Mouse (Mus musculus): ENCODE results near the gene Plk5.
A peak's percentile ranks its signal among the peaks of the same experiment; 100 is the strongest.

Plk5 gene

DNA sequence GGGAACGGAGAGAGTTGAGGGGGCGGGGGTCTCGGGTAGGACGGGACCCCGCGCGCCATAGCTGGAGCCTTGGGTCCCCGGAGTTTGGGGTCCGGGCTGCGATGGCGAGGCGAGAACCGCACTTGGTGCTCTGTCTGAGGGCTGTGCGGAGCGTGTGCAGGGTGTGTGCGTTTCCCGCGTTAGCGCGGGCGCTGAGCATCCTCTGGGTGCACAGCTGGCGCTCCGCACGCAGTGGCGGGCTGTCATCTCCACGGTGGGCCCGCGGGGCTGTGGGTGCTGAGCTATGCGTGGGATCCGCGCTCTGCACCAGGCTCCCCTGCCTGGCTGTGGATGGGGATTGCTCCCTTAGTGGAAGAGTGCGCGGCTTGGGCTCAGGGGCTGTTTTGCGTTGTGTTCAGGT is 478 bp downstream of the Plk5 start:
- no peak for DNase-seq (ENCODE audit: low read depth, low spot score)

DNA sequence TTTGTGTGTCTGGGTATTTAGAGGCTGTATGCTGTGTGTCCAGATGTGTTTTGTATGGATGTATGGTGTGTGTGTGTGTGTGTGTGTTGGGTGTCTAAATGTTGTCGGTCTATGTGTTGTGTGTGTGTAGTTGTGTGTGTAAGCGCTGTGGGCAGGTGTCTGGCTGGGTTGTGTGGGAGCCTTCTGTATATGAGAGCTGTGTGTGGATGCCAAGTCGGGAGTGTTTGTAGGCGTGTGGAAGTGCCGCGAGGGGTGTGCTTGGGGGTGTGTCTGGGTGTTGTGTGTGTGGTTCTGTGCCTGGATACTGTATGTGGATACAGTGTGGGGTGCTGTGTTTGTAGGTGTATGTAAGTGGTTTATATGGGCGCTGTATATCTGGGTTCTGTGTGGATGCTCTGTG is 1.1 kb downstream of the Plk5 start:
- no peak for DNase-seq (ENCODE audit: low read depth, low spot score)

DNA sequence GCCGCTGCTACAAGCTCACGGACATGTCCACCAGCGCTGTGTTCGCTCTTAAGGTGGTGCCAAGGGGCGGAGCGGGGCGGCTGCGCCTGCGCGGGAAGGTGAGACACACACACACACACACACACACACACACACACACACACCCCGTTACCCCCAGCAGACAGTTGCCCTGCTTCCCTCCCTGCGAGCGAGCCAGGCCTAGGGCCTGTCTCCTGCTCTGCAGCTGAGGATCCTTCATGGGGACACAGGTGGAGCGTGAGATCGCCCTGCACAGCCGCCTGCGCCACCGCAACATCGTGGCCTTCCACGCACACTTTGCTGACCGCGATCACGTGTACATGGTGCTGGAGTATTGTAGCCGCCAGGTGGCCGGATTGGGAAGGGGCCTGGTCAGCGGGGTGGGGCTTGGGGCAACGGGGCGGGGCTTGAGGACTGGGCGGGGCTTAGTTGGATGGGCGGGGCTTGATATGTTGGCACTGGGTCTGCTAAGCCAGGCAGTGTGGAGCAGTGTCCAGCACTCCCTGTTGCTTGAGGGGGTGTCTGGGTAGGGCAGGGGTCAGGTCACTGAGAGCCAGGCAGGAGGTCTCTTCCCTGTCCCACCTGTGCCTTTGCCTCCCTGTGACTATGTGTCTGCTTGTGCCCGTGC is 1.9 kb downstream of the Plk5 start:
- peak; percentile 71 for DNase-seq (ENCODE audit: low read depth, low spot score)

DNA sequence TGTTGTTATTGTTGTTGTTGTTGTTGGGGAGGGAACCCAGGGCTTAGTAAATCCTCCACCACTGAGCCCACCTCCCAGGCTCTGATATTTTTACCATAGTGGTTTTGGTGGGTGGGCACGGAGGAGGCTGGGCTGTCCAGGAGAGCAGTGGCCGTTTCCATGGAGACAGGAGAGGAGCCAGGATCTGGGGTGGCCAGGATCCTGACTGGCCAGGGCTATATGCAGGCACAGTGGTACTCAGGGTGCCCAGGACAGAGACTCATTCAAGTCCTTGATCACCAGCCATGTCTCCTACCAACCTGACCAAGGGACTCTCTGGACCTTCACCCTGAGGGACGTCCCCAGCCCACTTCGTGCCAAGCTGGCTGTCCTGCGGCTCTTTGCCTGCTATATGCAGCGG is 7.5 kb downstream of the Plk5 start:
- DNase-seq (ENCODE audit: low read depth, low spot score) = no peak

DNA sequence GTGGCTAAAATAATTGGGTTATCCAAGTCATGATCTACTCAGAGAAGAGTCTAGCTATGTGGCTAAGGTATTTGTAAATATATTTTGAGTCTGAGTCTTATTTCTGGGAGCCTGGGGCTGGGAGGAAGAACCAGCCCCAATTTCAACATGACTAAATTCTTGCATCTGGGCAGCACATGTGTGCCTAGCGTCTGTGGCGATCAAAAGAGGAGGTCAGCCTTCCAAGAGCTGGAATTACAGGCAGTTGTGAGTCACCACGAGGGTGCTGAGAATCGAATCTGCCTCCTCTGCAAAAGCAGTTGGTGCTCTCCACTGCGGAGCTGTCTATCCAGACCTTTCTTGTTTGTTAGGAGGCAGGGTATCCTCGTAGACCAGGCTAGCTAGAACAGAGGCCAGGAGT is 9.5 kb downstream of the Plk5 start:
- DNase-seq (ENCODE audit: low read depth, low spot score) = no peak

DNA sequence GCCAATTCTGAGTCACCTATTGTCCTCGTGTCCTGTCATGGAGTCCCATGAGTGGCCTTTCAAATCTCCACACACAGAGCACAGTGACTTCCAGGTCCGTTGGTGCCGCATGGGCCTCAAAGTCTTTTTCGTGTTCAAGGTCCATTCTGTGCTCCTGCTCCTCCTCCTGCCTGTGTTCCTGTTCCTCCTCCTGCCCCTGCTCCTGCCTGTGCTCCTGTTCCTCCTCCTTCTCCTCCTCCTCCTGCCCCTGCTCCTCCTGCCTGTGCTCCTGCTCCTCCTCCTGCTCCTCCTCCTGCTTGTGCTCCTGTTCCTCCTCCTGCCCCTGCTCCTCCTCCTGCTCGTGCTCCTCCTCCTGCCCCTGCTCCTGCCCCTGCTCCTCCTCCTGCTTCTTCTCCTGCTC is 11.7 kb downstream of the Plk5 start:
- no peak for DNase-seq (ENCODE audit: low read depth, low spot score)

DNA sequence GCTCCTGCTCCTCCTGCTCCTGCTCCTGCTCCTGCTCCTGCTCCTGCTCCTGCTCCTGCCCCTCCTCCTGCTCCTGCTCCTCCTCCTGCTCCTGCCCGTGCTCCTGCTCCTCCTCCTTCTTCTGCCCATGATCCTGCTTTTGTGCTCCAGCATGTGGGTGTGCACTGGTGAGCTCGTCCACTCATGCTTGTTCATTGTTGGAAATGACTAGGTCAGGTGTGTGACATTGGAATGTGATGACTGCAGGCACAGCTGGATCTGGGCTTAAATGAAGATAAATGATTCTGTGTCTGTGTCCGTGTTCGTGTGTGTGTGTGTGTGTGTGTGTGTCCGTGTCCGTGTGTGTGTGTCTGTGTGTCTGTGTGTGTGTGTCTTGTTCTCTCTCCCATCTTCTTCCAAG is 12.1 kb downstream of the Plk5 start:
- DNase-seq (ENCODE audit: low read depth, low spot score) = peak; percentile 85

DNA sequence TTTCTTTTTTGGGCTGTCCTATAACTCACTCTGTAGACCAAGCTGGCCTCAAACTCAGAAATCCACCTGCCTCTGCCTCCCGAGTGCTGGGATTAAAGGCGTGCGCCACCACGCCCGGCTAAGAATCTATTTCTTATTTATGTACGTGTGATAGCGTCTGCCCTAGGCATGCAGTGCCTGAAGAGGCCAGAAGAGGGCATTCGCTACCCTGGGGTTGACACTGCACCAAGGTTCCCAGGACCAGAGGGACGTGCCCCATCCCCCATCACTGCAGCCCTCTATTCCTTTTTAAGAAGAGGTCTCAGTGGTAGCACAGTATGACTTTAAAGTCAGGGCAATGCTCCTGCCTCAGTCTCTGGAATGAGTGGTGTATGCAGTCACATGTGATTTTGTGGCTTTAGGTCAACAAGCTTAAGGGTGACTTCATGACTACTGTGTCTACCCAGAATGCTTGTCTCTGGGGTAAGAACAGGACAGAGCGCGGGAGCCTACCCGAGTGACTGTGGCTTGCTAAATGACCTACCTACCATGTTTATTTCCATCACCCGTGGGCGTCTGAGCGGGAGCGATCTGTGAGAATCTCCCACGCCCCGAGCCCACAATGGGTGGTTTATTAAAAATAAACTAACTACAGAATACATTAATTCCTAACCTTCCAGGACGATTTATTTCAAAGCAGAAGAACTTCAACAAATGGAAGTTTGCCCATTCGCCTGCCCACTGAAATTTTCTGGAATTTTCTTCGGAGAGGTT is 13.9 kb downstream of the Plk5 start:
- peak; percentile 68 for DNase-seq (ENCODE audit: low read depth, low spot score)

DNA sequence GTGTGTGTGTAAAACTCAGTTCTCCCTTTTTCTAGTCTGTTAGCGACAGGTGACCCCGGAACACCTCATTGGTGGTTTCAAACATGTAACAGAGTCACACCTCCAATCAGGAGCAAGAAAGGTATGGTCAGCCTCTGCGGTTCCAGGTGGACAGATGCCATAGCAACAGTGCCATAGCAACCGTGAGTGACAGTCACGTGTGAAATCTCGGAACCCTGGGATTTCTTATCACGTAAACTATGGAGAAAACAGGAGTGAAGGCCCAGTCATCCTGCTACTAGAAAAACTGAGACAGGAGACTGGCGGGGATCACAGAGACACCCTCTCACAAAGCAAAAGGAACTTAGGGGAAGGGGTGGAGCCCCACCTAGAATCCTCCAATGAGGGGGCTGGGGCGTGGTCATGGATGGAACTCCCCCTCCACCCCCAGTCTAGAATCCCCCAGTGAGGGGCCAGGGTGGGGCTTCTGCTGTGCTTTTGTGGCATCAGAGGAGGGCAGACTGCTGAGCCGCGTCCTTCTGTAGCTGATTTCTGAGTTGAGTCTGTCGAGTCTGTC is 15.2 kb downstream of the Plk5 start:
- DNase-seq (ENCODE audit: low read depth, low spot score) = peak; percentile 90

DNA sequence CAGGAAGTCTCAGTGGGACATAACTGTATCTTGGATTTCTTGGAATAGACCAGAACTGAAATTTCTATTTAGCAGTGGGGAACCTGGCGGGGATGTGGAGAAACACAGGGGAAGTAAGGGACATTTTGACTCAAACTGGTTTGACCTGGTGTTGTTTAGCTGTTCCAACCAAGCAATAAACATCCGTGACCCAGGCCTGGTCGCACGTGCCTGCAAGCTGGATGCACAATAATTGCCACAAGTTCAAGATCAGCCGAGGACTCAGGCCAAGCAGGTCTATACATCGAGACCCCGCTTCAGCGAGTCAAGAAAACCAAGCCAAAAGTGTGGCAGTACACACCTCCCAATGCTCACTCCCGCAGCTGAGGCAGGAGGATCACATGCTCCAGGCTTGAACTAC is 15.7 kb downstream of the Plk5 start:
- no peak for DNase-seq (ENCODE audit: low read depth, low spot score)

DNA sequence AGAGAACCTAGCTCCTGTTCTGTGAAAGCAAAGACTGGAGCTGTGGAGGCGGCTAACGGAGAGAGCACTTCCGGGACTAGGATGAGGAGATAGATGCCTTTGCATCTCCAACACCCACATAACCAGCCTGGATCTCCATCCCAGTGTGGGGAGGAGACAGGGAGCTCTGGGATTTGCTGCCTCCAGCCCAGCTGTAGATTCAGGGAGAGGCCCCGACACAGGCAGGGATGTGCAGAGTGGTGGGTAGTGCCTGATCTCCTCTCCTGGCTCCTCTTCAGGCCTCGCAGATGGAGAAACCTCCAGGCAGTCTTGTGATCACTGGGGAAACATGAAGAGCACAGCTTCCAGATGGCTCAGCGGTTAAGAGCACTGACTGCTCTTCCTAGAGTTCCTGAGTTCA is 16.4 kb downstream of the Plk5 start:
- no peak for DNase-seq (ENCODE audit: low read depth, low spot score)

DNA sequence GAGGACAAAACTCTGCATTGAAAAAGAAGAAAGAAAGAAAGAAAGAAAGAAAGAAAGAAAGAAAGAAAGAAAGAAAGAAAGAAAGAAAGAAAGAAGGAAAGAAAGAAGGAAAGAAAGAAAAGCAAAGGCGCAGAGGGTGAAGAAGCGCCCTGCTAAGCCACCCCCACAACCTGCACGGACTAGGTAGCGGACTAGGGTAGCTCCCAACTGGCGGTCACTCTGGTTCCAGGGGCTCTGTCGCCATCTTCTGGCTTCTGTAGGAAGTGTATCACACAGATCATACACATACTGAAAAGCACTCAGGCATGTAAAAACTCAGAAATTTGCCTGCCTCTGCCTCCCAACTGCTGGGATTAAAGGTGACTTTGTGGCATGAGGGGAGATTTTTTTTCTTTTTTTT is 17.8 kb downstream of the Plk5 start:
- DNase-seq (ENCODE audit: low read depth, low spot score) = peak; percentile 90

DNA sequence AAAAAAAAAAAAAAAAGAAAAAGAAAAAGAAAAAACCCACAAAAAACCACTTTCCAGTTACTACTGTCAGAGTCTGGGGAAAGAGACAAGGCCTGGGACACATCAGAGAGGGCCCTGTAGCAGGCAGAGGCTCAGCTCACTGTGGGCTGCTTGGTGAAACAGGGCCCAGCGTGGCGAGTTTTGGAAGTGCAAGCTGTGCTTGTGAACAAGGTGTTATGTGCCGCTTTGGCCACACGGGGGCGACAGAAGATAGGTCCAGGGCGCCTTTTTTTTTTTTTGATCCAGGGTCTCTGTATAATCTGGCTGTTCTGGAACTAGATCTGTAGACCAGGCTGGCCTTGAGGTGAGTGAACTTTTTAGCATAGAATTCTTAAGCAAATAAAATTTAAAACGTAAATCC is 19.9 kb downstream of the Plk5 start:
- DNase-seq (ENCODE audit: low read depth, low spot score) = peak; percentile 94

DNA sequence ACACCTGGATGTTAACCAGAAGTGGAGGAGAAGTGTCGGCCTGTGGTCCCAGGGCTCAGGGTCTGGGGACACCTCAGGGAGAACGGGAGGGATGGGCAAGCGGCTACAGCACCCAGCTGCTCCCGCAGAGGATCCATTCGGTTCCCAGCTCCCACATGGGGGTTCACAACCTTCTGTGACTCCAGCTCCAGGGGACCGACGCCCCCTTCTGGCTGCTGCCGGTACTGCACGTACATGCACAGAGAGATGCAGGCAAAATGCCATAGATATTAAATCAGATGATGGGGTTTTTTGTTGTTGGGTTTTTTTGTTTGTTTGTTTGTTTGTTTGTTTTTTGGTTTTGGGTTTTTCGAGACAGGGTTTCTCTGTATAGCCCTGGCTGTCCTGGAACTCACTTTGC is 21.5 kb downstream of the Plk5 start:
- DNase-seq (ENCODE audit: low read depth, low spot score) = peak; percentile 70

DNA sequence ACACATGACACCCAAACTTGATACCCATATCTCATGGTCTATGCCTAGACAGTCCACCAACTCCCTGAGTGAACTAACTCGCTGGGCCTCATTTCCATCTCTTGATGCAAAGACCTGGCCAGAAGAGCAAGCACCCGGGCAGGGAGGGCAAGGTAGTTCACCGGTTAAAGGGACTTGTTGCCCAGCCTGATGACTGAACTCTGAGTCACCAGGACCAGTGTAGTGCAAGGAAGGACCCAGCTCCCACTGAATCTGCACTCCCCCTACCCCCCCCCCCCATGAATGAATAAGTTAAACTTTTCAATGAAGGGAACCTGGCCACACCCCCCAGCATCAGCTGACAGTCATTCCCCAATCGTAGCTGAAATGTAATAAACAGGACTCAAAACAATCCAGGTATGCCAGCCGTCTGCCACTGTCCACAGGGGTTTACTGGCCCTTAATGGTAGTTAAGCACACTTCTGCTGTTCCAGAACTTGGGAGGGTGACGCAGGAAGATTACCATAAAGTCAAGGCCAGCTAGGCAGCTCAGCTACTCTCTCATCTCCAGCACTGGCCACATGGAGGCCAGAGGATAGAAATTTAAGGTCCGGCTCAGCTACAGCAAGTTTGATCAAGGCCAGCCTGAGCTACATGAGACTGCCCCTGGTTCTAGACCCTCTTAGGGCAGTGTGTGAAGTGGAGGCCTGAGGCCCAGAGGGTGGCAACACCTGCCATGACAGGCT is 26.5 kb downstream of the Plk5 start:
- DNase-seq (ENCODE audit: low read depth, low spot score) = no peak

DNA sequence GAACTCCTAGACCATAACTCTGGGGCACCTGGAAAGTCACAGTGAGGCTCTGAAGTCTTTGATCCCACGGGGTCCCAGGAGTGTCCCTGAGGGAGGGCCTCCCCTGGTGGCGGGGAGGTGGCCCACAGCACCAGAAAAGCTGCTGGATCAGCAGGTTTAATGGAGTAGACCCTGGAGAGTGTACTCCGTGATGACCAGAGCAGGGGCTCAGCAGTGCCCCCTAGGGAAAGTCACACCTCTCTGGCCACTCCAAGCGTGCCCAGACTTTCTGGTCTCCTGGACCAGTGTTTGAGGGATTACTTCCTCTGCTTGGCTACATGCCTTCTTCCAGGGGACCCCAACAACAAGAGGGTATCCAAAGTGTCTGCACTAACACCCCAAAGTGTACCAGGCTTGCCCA is 27.2 kb downstream of the Plk5 start:
- no peak for DNase-seq (ENCODE audit: low read depth, low spot score)

DNA sequence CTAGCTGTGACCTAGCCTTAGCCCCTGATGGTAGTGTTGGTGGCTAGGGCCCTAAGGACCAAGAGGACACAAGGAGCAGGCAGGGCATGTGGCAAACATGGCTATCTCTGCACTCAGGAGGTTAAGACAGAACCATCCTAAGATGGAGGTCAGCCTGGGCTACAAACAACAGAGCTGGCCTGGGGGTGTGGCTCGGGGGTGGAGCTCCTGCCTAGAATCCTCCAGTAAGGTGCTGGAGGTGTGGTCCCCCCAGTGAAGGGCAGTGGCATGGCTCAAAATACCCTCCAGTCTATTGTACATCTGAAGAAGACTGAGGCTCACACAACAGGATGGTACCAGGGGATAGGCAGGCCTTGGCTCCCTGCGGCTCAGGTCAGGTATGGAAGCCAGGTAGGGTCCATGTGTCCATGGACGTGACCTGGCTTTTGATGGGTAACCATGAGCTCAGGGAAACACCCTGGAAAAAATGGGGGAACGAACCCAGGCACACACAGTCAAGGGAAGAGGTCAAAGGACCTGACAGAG is 27.9 kb downstream of the Plk5 start:
- DNase-seq (ENCODE audit: low read depth, low spot score) = no peak

DNA sequence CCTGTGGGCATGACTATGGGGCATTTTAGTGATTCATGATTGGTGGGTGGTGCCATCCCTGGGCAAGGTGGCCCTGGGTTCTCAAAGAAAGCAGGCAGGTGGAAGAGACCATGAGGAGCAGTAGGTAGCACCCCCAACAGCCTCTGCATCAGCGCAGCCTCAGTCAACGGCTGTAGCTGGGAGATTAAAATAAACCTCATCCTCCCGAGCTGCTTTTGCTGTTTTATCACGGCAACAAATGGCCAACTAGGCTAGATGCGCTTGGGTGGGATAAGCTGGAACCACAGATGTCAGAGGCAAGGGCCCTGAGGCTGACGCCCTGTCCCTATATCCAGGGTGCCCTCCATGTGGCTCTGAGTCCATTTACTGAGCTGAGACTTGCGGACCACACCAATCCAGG is 28.4 kb downstream of the Plk5 start:
- no peak for DNase-seq (ENCODE audit: low read depth, low spot score)

DNA sequence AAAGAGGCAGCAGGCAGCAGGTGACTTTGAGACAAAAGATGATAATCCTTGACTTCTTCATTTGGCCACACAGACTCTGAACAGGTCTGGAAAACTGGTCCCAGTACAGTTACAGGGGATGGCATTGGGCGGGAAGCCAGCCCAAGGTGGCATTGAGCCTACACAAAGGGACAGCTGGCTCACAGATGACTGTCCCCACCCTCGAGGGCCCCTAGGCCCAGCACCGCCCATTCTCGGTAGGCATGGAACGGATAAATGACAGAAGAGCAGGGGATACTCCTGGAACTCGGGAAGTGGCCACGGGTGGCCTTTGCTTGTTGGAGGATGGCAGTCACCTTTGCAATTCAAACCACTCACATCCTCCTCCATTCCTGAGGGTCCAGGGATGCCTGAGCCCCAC is 29.1 kb downstream of the Plk5 start:
- no peak for DNase-seq (ENCODE audit: low read depth, low spot score)

DNA sequence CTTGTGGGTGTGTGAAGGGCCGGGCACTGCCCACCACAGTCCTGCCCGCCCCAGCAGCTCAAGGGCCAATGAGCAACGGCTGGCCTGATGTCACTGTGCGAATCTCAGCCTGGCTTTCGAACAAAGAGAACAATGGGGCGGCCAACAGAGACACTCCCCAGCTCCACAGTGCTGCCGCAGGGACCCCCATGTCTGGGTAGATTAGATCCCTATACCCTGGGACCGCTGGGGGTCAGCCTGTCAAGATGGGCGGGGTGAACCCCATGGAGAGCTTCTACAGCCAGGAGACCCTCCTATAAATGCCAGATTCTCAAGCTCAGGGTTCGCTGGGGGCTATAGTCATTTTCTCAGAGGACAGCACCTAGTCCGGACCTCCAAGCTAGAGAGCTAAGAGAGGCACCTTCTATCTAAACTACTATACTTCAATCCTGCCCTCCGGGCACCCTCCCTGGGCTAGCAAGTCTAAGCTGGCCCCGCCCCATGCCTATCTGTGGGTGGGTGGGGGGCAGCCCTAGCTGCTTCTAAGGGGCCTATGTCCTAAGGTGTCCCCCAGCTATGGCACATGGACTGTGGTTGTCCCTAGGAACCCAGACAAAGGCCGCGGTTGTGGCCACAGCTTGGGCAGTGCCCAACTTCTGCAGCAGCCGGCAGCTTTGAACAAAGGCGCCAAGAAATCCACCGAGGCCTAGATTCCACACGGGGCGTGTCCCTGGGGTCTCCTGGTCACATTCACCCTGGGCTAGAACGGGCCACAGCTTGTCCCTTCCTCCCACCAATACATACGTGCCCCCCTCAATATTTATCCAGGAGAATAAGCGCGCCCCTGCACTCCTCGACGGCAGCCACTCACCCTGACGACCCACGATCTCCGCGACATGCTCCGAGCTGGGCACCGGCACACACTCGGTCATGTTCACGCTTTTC is 29.8 kb downstream of the Plk5 start:
- DNase-seq (ENCODE audit: low read depth, low spot score) = no peak

DNA sequence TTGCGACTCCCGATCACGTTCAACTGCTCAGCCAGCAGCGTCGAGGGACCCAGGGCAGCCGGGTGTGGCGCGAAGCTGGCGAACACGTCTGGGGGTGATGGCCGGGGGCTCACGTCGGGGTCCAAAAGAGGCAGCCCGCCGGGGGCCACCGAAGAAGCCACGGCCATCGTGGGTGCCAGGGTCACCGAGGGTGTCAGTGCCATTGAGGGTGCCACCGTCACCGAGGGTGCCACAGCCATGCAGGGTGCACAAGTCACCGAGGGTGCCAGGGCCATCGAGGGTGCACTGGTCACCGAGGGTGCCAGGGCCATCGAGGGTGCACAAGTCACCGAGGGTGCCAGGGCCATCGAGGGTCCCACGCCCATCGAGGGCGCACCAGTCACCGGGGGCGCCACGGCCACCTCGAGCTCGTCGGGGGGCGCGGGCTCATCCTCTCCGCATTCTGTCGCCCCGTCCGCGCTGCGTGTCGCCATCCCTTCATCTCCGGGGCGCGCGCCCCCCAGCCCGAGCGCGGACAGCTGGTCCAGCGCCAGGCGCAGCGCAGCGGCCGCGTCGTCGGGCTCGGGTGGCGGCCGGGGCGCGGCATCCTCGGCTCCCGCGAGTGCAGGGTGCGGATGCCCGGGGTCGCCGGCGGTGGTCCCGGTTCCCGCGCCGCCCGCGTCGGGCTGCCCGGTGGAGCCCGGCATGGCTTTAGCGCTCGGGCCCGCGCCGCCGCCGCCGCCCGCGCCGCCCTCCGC is 30.6 kb downstream of the Plk5 start:
- DNase-seq (ENCODE audit: low read depth, low spot score) = no peak
